Mouse (Mus musculus) naive thymus-derived CD4-positive, alpha-beta T cell, adult 2 months (primary cell): ENCODE measurements around the gene Carmil1.

Source experiments
- DNase-seq: peaks from one replicate; pipeline ENCODE4 v3.0.0-alpha.2; 2011; ENCODE audit warnings: low read depth

Gene Carmil1

GRCm38 (mm10) chr13:24048611-24049010 is 232.0 kb downstream of the Carmil1 start:
- DNase-seq: no peak

- DNase-seq: no peak
These were observed 235.3 kb downstream of the Carmil1 start for GRCm38 (mm10) chr13:24045271-24045670.

GRCm38 (mm10) chr13:24040221-24040620 is 240.4 kb downstream of the Carmil1 start:
- no peak for DNase-seq

GRCm38 (mm10) chr13:24037502-24037901 is 243.1 kb downstream of the Carmil1 start:
- DNase-seq: no peak

- DNase-seq: no peak
These were observed 244.4 kb downstream of the Carmil1 start for GRCm38 (mm10) chr13:24036150-24036549.

- no peak for DNase-seq
These were observed 253.1 kb downstream of the Carmil1 start for GRCm38 (mm10) chr13:24027191-24028170.

GRCm38 (mm10) chr13:24018515-24018914 is 262.1 kb downstream of the Carmil1 start:
- DNase-seq: no peak

GRCm38 (mm10) chr13:24005528-24005927 is 275.1 kb downstream of the Carmil1 start:
- no peak for DNase-seq

- no peak for DNase-seq
These were observed 278.8 kb downstream of the Carmil1 start for GRCm38 (mm10) chr13:24001797-24002196.

GRCm38 (mm10) chr13:24001081-24001480 is 279.5 kb downstream of the Carmil1 start:
- no peak for DNase-seq

- no peak for DNase-seq
These were observed 281.8 kb downstream of the Carmil1 start for GRCm38 (mm10) chr13:23998826-23999225.

GRCm38 (mm10) chr13:23994756-23995155 is 285.8 kb downstream of the Carmil1 start:
- no peak for DNase-seq

- DNase-seq: no peak
These were observed 286.6 kb downstream of the Carmil1 start for GRCm38 (mm10) chr13:23994024-23994423.

- DNase-seq: peak; percentile 1
These were observed 289.7 kb downstream of the Carmil1 start, which contains the start of gene Scgn for GRCm38 (mm10) chr13:23990928-23991327. Gene Scgn (minus strand): TSS chr13:23991214.

GRCm38 (mm10) chr13:23990451-23990850 is 290.1 kb downstream of the Carmil1 start:
- DNase-seq: no peak

- DNase-seq: no peak
These were observed 295.5 kb downstream of the Carmil1 start for GRCm38 (mm10) chr13:23985130-23985529.

GRCm38 (mm10) chr13:23972271-23972670 is 308.3 kb downstream of the Carmil1 start:
- DNase-seq: no peak

GRCm38 (mm10) chr13:23971870-23972269 is 308.7 kb downstream of the Carmil1 start:
- DNase-seq: no peak

GRCm38 (mm10) chr13:23964909-23965308 is 315.7 kb downstream of the Carmil1 start:
- no peak for DNase-seq
